Mouse (Mus musculus): ENCODE data around the gene Cryba4. TPM values are rescaled to one million over a fixed set of nuclear protein-coding genes. Genes with fewer than 3 reads are reported as not detected.
A peak's percentile ranks its signal among the peaks of the same experiment; 100 is the strongest.

Gene Cryba4
- total and polyA plus RNA-seq, 3 experiments, result not detected

DNA sequence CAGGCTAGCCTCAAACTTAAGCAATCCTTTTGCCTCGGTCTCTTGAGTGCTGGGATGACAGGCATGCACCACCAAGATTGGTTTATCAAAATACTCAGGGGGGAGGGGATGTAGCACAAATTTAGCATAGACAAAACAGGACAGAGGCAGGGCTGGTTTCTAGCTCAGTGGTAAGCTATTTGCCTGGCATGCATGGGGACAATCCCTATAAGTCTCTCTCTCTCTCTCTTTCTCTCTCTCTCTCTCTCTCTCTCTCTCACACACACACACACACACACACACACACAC lies 8.1 kb downstream of the Cryba4 start:
- H3K27me3 ChIP-seq (replicated peaks), result peaks cover 52% of the 10 kb centered on the region
- no peak overlapping the region for H3K27ac ChIP-seq (ENCODE audit: insufficient read depth, low read depth)
- dilution Hi-C loops (cut with MboI; ENCODE audit: extremely low pct_ligation_motif_present, extremely low pct_unique_long_range_greater_than_20kb, low sequenced_read_pairs) (no loop called here), in situ Hi-C loops (cut with MboI; ENCODE audit: low pct_ligation_motif_present, low pct_unique_long_range_greater_than_20kb, low sequenced_read_pairs) (loop anchor here (5.0 to 25.0 kb wide), 3 partner anchors 73 to 793 kb away; no protein-coding TSS in a partner anchor)
- no peak overlapping the region for H3K4me2 ChIP-seq (ENCODE audit: insufficient read depth, low read depth, poor library complexity, severe bottlenecking)
- H3K9me3 ChIP-seq (replicated peaks; ENCODE audit: low read length), result peaks cover 9% of the 10 kb centered on the region
- H3K4me1 ChIP-seq (ENCODE audit: control insufficient read depth in 1 of 2, insufficient read depth in 2 of 2), result no peaks in the 10 kb centered on the region; a peak in 1 of 4 replicates
- H3K36me3 ChIP-seq (replicated peaks in 1 of 2; ENCODE audit: control insufficient read depth in 1 of 2, insufficient read depth in 1 of 2, low read length in 1 of 2), result no peaks in the 10 kb centered on the region
- H3K9ac ChIP-seq (ENCODE audit: insufficient read depth, low read depth), result no peak overlapping the region
- TF ChIP-seq BHLHE40 (IDR thresholded peaks at IDR 0.05; ENCODE audit: low read depth, low read length) (no peak), TBP (conservative IDR thresholded peaks at IDR 0.05; ENCODE audit: low read depth, low read length) (no peak), RAD21 (IDR thresholded peaks at IDR 0.05; ENCODE audit: low read depth, low read length) (no peak), MYC (IDR thresholded peaks at IDR 0.05; ENCODE audit: low read depth, low read length) (no peak), MEF2A (IDR thresholded peaks at IDR 0.05; ENCODE audit: borderline replicate concordance, low read depth, low read length) (no peak), GABPA (IDR thresholded peaks at IDR 0.05; ENCODE audit: insufficient replicate concordance, low read depth, low read length) (no peak), KAT2A (IDR thresholded peaks at IDR 0.05; ENCODE audit: insufficient replicate concordance, low read length) (no peak), JUN (IDR thresholded peaks at IDR 0.05; ENCODE audit: insufficient read depth, low read depth, low read length) (no peak), MAFK (IDR thresholded peaks at IDR 0.05; ENCODE audit: insufficient replicate concordance, low read length) (no peak), CHD1 (IDR thresholded peaks at IDR 0.05; ENCODE audit: low read depth, low read length) (no peak), ETS1 (conservative IDR thresholded peaks at IDR 0.05; ENCODE audit: low read depth, low read length) (no peak)
- no peak overlapping the region for H3K4me3 ChIP-seq (replicated peaks in 1 of 3; ENCODE audit: low read depth in 2 of 3, low read length in 2 of 3, poor library complexity in 1 of 3)
- DNase-seq (ENCODE audit: extremely low read depth), result no peak
- H3K79me2 ChIP-seq (replicated peaks; ENCODE audit: control insufficient read depth, extremely low read depth, insufficient read depth, poor library complexity, severe bottlenecking), result no peaks in the 10 kb centered on the region

DNA sequence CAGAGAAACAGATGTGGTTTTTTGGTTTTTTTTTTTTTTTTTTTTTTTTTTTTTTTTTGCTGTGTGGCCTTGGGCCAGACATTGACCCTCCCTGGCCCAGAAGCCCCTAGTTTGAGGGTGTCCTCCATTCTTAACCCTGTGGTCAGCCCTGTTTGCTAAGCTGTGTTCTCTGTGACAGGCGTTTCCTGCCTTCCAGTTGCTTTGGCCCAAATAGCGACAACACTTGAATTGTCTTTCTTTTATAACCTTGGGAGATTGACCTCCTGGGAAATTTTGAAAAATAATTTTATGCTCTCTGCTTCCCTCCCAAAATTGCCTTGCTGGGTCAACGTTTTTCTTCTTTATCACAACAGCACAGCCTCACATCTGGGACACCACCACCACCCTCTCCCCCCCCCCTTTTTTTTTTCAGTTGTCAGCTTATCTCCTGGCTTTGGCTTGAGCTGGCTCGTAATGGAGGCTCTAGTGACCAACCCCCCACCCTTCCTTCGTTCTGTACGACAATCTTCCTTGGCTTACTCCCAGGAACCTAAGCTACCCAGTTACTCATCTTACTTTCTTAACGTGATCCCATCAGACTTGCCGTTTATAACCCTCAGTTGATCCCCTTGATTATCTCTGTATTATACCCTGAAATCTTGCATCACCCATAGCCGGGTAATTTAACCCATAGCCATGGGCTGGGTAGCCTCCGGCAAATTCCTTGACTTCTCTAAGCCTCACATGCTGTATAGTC lies 8.6 kb downstream of the Cryba4 start:
- TF ChIP-seq ZNF384 (IDR thresholded peaks at IDR 0.05; ENCODE audit: low read depth, low read length), result 0 out of 2 replicates have a peak, but pooled peaks have one; percentile 42
- no peak for TF ChIP-seq ZMIZ1 (IDR thresholded peaks at IDR 0.05; ENCODE audit: low read depth, low read length)
- in situ Hi-C loops (cut with MboI; ENCODE audit: low pct_ligation_motif_present, low pct_unique_long_range_greater_than_20kb, low sequenced_read_pairs) (loop anchor here (5.0 to 25.0 kb wide), 3 partner anchors 74 to 794 kb away; no protein-coding TSS in a partner anchor), dilution Hi-C loops (cut with MboI; ENCODE audit: extremely low pct_ligation_motif_present, extremely low pct_unique_long_range_greater_than_20kb, low sequenced_read_pairs) (no loop called here)
- H3K4me2 ChIP-seq (ENCODE audit: insufficient read depth, low read depth, poor library complexity, severe bottlenecking), result no peak overlapping the region
- no peak overlapping the region for H3K27ac ChIP-seq (ENCODE audit: insufficient read depth, low read depth)
- H3K9ac ChIP-seq (ENCODE audit: insufficient read depth, low read depth), result no peak overlapping the region
- H3K9me3 ChIP-seq (replicated peaks; ENCODE audit: low read length), result peaks cover 9% of the 10 kb centered on the region
- H3K4me1 ChIP-seq (ENCODE audit: control insufficient read depth in 1 of 2, insufficient read depth in 2 of 2), result no peaks in the 10 kb centered on the region; a peak in 1 of 4 replicates
- H3K79me2 ChIP-seq (replicated peaks; ENCODE audit: control insufficient read depth, extremely low read depth, insufficient read depth, poor library complexity, severe bottlenecking), result no peaks in the 10 kb centered on the region
- DNase-seq (ENCODE audit: extremely low read depth), result no peak
- no peak overlapping the region for H3K4me3 ChIP-seq (replicated peaks in 1 of 3; ENCODE audit: low read depth in 2 of 3, low read length in 2 of 3, poor library complexity in 1 of 3)
- H3K36me3 ChIP-seq (replicated peaks in 1 of 2; ENCODE audit: control insufficient read depth in 1 of 2, insufficient read depth in 1 of 2, low read length in 1 of 2), result no peaks in the 10 kb centered on the region
- peaks cover 52% of the 10 kb centered on the region for H3K27me3 ChIP-seq (replicated peaks)
